Mouse (Mus musculus): ENCODE data around the gene Nynrin. TPM values are rescaled to one million over a fixed set of nuclear protein-coding genes. Genes with fewer than 3 reads are reported as not detected.

The Nynrin gene
- total RNA-seq, 4 experiments from 2014 or later: 14.3 to 23.2 (median 17.2) TPM

Other genes with a start within 250 kb of the Nynrin start
- 10 to 100 TPM; 12.0 to 18.1 (median 13.1) TPM for gene Rec8, start 236.0 kb upstream of the Nynrin start, total RNA-seq (2022)
- gene Ipo4, start 218.1 kb upstream of the Nynrin start, total RNA-seq (2022): 100 to 1,000 TPM in 3 of 4 experiments, 10 to 100 TPM in 1; 93.7 to 140 (median 111) TPM
- gene Gm49378, start 216.1 kb upstream of the Nynrin start, total RNA-seq (2022): 1 to 10 TPM in 2 of 4 experiments, not detected in 2; 1.5 to 1.9 TPM
- gene Tm9sf1, start 210.2 kb upstream of the Nynrin start, total RNA-seq (2022): 100 to 1,000 TPM in 2 of 4 experiments, 10 to 100 TPM in 2; 95.2 to 101 (median 98.7) TPM
- 1 to 10 TPM in 2 of 4 experiments, under 1 TPM in 2; 0.93 to 2.0 (median 1.5) TPM for gene Tssk4, start 203.8 kb upstream of the Nynrin start, total RNA-seq (2022)
- gene Mdp1, start 193.5 kb upstream of the Nynrin start, total RNA-seq (2022): 10 to 100 TPM; 59.0 to 65.8 (median 62.3) TPM
- gene Gmpr2, start 182.1 kb upstream of the Nynrin start, total RNA-seq (2022): 10 to 100 TPM; 26.3 to 36.5 (median 32.8) TPM
- gene Nedd8, start 181.9 kb upstream of the Nynrin start, total RNA-seq (2022): 100 to 1,000 TPM; 299 to 385 (median 359) TPM
- 10 to 100 TPM; 25.5 to 44.5 (median 34.2) TPM for gene Tinf2, start 172.2 kb upstream of the Nynrin start, total RNA-seq (2022)
- under 1 TPM; 0.17 to 0.46 (median 0.30) TPM for gene Tgm1, start 140.1 kb upstream of the Nynrin start, total RNA-seq (2022)
- 10 to 100 TPM; 20.2 to 31.5 (median 26.1) TPM for gene Rabggta, start 131.7 kb upstream of the Nynrin start, total RNA-seq (2022)
- 10 to 100 TPM; 67.5 to 76.9 (median 71.0) TPM for gene Dhrs1, start 108.3 kb upstream of the Nynrin start, total RNA-seq (2022)
- 10 to 100 TPM; 17.7 to 20.5 (median 19.1) TPM for gene Nop9, start 108.3 kb upstream of the Nynrin start, total RNA-seq (2022)
- under 1 TPM in 2 of 4 experiments, not detected in 2; 0.31 to 0.49 TPM for gene Cideb, start 95.6 kb upstream of the Nynrin start, total RNA-seq (2022)
- gene Ltb4r2, start 92.6 kb upstream of the Nynrin start, total RNA-seq (2022): under 1 TPM in 1 of 4 experiments, not detected in 3; 0.17 TPM
- gene Ltb4r1, start 88.0 kb upstream of the Nynrin start, total RNA-seq (2022): under 1 TPM; 0.31 to 0.75 (median 0.43) TPM
- gene Adcy4, start 69.9 kb upstream of the Nynrin start, total RNA-seq (2022): 1 to 10 TPM; 5.2 to 9.1 (median 7.8) TPM
- gene Ripk3, start 65.1 kb upstream of the Nynrin start, total RNA-seq (2022): 1 to 10 TPM; 3.0 to 6.2 (median 5.8) TPM
- 10 to 100 TPM; 23.3 to 45.1 (median 31.1) TPM for gene Nfatc4, start 30.9 kb upstream of the Nynrin start, total RNA-seq (2022)
- under 1 TPM in 3 of 4 experiments, not detected in 1; 0.05 to 0.22 (median 0.06) TPM for gene Cbln3, start 30.4 kb downstream of the Nynrin start, total RNA-seq (2022)
- 10 to 100 TPM; 19.1 to 27.2 (median 25.1) TPM for gene Khnyn, start 30.9 kb downstream of the Nynrin start, total RNA-seq (2022)
- 10 to 100 TPM; 65.6 to 78.4 (median 73.2) TPM for gene Sdr39u1, start 46.3 kb downstream of the Nynrin start, total RNA-seq (2022)
- 1 to 10 TPM in 3 of 4 experiments, under 1 TPM in 1; 0.99 to 3.0 (median 1.8) TPM for gene Cma1, start 90.7 kb downstream of the Nynrin start, total RNA-seq (2022)
- gene Cma2, start 97.0 kb downstream of the Nynrin start, total RNA-seq (2022): under 1 TPM in 1 of 4 experiments, not detected in 3; 0.48 TPM
- not detected for gene Mcpt1, start 164.0 kb downstream of the Nynrin start, total RNA-seq (2022)
- not detected for gene Mcpt9, start 176.5 kb downstream of the Nynrin start, total RNA-seq (2022)
- not detected for gene Mcpt2, start 188.0 kb downstream of the Nynrin start, total RNA-seq (2022)
- gene Mcpt4, start 208.3 kb downstream of the Nynrin start, total RNA-seq (2022): 1 to 10 TPM in 3 of 4 experiments, under 1 TPM in 1; 0.74 to 3.0 (median 1.8) TPM
- not detected for gene Mcpt8, start 231.3 kb downstream of the Nynrin start, total RNA-seq (2022)
- not detected for gene Ctsg, start 248.6 kb downstream of the Nynrin start, total RNA-seq (2022)